Mouse (Mus musculus) heart, embryonic 14.5 days (tissue): ENCODE results near the gene 2310011J03Rik. TPM values are rescaled to one million over a fixed set of nuclear protein-coding genes. Genes with fewer than 3 reads are reported as not detected.

Source experiments
- ATAC-seq: fragments of 200-750 bp; cut with Nextera tagmentation; 2 replicates; pipeline ENCODE4 v1.8.0; 2017; ENCODE audit warnings: low read depth, moderate TSS enrichment; ENCODE audit not compliant: insufficient number of reproducible peaks, insufficient read depth, low FRiP score
- H3K27ac ChIP-seq, 2 experiments: fragments of 200-500 bp in 1 of 2; fragments of 300-500 bp in 1 of 2; sonication (generic) in 1 of 2; replicated peaks in 1 of 2; 2 replicates each; pipeline ENCODE4 v1.5.1; 2012 to 2014; ENCODE audit warnings: low read depth in 2 of 2, low read length in 2 of 2, control low read depth in 1 of 2, mild to moderate bottlenecking in 1 of 2, mixed read lengths in 1 of 2; ENCODE audit not compliant: control insufficient read depth in 1 of 2, insufficient read depth in 1 of 2
- H3K27me3 ChIP-seq: fragments of 300-500 bp; sonication (generic); 2 replicates; pipeline ENCODE4 v1.6.1; 2014; ENCODE audit warnings: mild to moderate bottlenecking, low read length, control low read depth; ENCODE audit not compliant: control insufficient read depth, insufficient read depth
- H3K36me3 ChIP-seq: fragments of 300-500 bp; sonication (generic); 2 replicates; pipeline ENCODE4 v1.6.1; 2014; ENCODE audit warnings: mild to moderate bottlenecking, control low read depth, low read length, mixed read lengths; ENCODE audit not compliant: control insufficient read depth, insufficient read depth
- H3K4me1 ChIP-seq, 2 experiments: fragments of 200-500 bp in 1 of 2; fragments of 300-500 bp in 1 of 2; sonication (generic) in 1 of 2; 2 replicates each; pipeline ENCODE4 v1.6.1; 2012 to 2014; ENCODE audit warnings: low read length in 2 of 2, control low read depth in 1 of 2, mixed read lengths in 1 of 2; ENCODE audit not compliant: control insufficient read depth in 2 of 2, insufficient read depth in 2 of 2
- H3K4me2 ChIP-seq: fragments of 300-500 bp; sonication (generic); 2 replicates; pipeline ENCODE4 v1.6.1; 2014; ENCODE audit warnings: mild to moderate bottlenecking, low read length
- H3K4me3 ChIP-seq, 2 experiments: fragments of 200-500 bp in 1 of 2; fragments of 300-500 bp in 1 of 2; sonication (generic) in 1 of 2; 2 replicates each; pipeline ENCODE4 v1.5.1; 2012 to 2014; ENCODE audit warnings: low read length in 2 of 2, mild to moderate bottlenecking in 2 of 2, control low read depth in 1 of 2, low read depth in 1 of 2, moderate library complexity in 1 of 2; ENCODE audit not compliant: control insufficient read depth in 1 of 2, insufficient read depth in 1 of 2
- H3K9ac ChIP-seq: fragments of 300-500 bp; sonication (generic); 2 replicates; pipeline ENCODE4 v1.6.1; 2014; ENCODE audit warnings: mild to moderate bottlenecking, low read length
- H3K9me3 ChIP-seq: fragments of 300-500 bp; sonication (generic); 2 replicates; pipeline ENCODE4 v1.6.1; 2016; ENCODE audit warnings: low read length, control low read depth; ENCODE audit not compliant: control insufficient read depth
- WGBS: fragments of 180-500 bp; shearing (Covaris S2); extraction: QIAGEN DNeasy Blood & Tissue Kit; methylation state at CpG from one replicate; pipeline ENCODE4 v1.1.7; 2014; 5-methylcytosine and 5-hydroxymethylcytosine counted together
- polyA plus RNA-seq: library from polyadenylated mRNA; unstranded; fragments of >200 nt; fragmentation: Nextera tagmentation; extraction: Ambion mirVana; gene quantifications from 2 replicates; pipeline ENCODE4 v1.2.1, GENCODE M21; 2014

Gene 2310011J03Rik
- polyA plus RNA-seq, 1 experiment from 2014 or later: 30.8 TPM

DNA sequence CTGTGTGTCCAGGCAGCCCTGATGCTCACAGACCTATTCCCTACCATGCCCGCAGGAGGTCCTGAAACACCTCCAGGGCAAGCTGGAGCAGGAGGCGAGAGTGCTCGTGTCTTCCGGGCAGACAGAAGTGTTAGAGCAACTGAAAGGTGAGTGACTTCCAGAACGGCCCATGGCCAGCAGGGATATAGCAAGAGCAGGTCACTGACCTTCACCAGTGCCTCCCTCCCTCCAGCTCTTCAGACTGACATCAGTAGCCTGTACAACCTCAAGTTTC lies 18.3 kb downstream of the 2310011J03Rik start:
- WGBS: 48% methylated on average over 5 of the region's 5 CpGs
- Histone ChIP-seq H3K9me3 (no peaks in the 10 kb centered on the region), H3K4me3 (no peak overlapping the region; a peak in 1 of 4 replicates), H3K27me3 (peaks cover 96% of the 10 kb centered on the region), H3K9ac (no peak overlapping the region), H3K4me2 (0 out of 2 replicates have a peak overlapping the region, but pooled peaks have one; percentile 12), H3K27ac (no peak overlapping the region), H3K4me1 (peaks cover 4 to 8% of the 10 kb centered on the region in 2 experiments; a peak in 2 of 4 replicates), H3K36me3 (no peaks in the 10 kb centered on the region)
- ATAC-seq: no peak

DNA sequence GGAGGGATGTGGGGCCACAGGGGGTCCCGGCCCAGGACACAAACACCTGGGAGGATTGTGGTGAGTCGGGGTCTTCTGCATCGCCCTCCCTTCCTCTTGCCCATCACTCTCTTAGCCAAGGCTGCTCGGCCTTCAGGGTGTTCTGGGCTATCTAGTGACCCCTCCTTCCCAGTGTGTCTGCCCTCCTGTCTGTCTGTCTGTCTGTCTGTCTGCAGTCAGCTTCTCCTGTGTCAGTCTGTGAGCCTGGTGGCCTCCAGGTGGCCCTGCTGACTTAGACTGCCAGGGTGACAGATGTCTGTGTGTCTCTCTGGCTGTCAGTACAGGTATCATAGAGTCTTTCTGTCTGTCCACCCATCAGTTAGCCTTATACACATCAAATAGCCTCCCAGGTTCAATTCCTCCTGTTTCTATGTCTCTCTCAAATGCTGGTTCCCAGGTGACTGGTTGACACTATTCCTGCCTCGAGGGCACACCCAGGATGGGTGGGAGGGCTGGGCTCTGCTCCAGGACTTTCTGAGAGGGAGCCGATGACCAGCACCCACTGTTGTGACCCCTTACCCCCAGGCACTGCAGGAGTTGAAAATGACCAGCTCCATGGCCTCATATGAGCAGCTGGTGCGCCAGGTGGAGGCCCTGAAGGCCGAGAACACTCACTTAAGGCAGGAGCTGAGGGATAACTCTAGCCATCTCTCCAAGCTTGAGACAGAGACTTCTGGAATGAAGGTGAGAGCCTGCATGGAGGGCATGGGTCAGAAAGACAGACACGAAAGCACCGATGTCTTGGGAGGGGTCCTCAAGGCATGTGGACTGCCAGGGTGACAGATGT lies 18.9 kb downstream of the 2310011J03Rik start:
- Histone ChIP-seq H3K4me2 (0 out of 2 replicates have a peak overlapping the region, but pooled peaks have one; percentile 12), H3K9me3 (no peaks in the 10 kb centered on the region), H3K9ac (no peak overlapping the region), H3K27ac (no peak overlapping the region), H3K4me1 (peaks cover 5 to 11% of the 10 kb centered on the region in 2 experiments; a peak in 2 of 4 replicates), H3K36me3 (no peaks in the 10 kb centered on the region), H3K4me3 (no peak overlapping the region; a peak in 1 of 4 replicates), H3K27me3 (peaks cover 96% of the 10 kb centered on the region)
- WGBS: 83% methylated on average over 10 of the region's 10 CpGs
- ATAC-seq: no peak

DNA sequence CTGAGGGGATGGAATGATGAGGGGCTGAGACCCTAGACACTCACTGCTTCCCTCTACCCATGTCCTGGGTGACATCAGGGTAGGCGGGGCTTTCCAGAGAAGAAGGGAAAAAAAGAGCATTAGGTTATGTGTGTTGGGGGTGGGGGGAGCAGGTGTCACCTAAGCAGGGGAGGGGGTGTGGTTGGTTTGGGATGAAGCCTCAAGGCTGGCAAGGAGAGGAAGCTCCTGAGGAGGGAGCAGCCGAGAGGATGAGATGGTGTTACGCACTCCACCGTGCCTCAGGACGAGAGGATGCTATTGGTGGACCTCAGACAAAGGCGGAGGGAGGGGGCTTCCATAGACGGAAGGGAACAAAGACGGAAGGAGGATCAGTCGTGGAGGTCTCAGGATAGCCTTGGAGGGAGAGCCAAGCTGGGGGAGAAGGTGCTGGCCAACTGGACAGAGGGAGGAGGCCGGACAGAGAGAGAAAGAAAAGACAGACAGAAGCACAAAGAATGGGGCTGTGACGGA lies 19.6 kb downstream of the 2310011J03Rik start:
- no peak overlapping the region for H3K4me3 ChIP-seq
- H3K27me3 ChIP-seq: peaks cover 90% of the 10 kb centered on the region
- no peak for ATAC-seq
- no peak overlapping the region for H3K4me2 ChIP-seq
- H3K27ac ChIP-seq: no peak overlapping the region
- H3K36me3 ChIP-seq: no peaks in the 10 kb centered on the region
- H3K9ac ChIP-seq: no peak overlapping the region
- 36% methylated on average over 11 of the region's 11 CpGs for WGBS
- peaks cover 11 to 15% of the 10 kb centered on the region in 2 experiments; a peak in 2 of 4 replicates for H3K4me1 ChIP-seq
- H3K9me3 ChIP-seq: no peaks in the 10 kb centered on the region

DNA sequence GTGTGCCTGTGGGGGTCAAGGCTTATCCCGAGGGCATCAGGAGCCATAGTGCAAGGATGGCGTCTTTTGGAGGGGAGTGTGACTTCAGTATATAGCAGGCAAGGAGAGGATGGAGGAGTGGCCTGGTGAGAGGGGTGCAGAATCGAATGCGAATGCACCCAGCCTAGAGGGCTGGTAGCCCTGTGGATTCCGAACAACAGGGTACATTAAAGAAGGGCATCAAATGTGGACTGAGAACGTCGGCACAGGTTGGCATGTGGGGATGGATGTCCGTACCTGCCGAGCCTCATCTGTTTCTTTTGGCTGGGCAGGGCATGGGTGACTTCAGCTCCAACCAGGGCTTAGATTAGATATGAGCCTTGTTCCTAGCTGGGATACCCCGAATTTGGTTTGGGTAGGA lies 20.5 kb downstream of the 2310011J03Rik start:
- WGBS: 51% methylated on average over 10 of the region's 10 CpGs
- Histone ChIP-seq H3K9me3 (no peaks in the 10 kb centered on the region), H3K9ac (no peak overlapping the region), H3K4me1 (peaks cover 12 to 20% of the 10 kb centered on the region in 2 experiments; a peak in 2 of 4 replicates), H3K4me2 (no peak overlapping the region), H3K4me3 (no peak overlapping the region), H3K36me3 (peaks cover 3% of the 10 kb centered on the region), H3K27ac (no peak overlapping the region), H3K27me3 (peaks cover 81% of the 10 kb centered on the region)
- ATAC-seq: no peak

DNA sequence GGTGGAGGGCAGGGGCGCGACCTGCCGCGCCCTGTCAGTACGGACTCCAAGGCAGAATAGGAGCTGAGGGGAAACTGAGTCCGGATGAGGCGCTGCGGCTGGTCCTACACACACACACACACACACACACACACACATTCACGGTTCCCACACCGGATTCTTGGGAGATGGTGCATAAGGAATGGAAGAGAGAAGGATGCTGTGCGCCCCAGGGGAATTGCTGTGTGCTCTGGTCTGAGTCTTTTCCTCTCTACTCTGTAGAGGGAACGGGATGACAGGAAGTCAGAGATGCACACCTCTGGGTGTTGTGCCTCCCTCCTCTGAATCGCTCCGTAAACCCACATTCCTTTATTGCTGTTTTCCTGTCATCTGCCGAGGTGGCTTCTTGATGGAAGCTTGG lies 21.0 kb downstream of the 2310011J03Rik start:
- no peak overlapping the region for H3K27ac ChIP-seq
- ATAC-seq: no peak
- H3K4me1 ChIP-seq: peaks cover 13 to 22% of the 10 kb centered on the region in 2 experiments; a peak in 2 of 4 replicates
- H3K4me2 ChIP-seq: no peak overlapping the region
- H3K27me3 ChIP-seq: peaks cover 76% of the 10 kb centered on the region
- WGBS: 15% methylated on average over 15 of the region's 15 CpGs
- H3K4me3 ChIP-seq: no peak overlapping the region; a peak in 1 of 4 replicates
- H3K36me3 ChIP-seq: peaks cover 8% of the 10 kb centered on the region
- no peaks in the 10 kb centered on the region for H3K9me3 ChIP-seq
- H3K9ac ChIP-seq: no peak overlapping the region

DNA sequence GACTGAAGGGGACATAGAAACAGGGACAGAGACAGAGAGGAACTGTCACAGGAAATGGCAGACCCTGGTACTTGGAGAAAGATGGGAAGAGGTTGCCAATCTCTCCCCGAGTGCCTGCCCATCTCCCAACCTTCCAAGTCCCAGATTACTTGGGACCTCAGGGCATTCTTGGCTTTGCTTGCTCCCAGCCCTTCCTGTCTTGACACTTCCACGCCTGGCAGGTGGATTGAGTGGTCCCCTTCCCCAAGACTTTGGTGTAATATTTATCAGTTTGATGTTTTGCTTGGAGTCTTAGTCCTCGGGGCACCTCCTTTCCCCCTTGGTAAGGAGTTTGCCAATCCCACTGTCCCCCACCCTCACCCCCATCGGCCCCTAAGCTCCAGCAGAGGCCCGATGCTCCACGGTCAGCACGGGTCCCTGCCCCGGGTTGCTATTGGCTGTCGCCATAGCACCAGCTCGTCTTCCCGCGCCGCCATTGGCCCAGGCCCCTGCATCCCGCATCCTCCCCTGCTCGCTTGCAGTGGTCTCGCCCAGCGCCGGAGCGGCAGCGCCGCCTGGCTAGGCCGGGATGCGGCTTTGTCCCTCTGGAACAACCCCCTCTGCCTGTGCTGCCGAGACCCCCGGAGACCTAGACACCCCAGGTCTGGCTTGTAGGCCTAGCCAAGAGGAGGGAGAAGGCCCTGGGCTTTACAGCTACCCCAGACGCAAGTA lies 21.6 kb downstream of the 2310011J03Rik start:
- ATAC-seq: no peak
- no peak overlapping the region for H3K27ac ChIP-seq
- no peak overlapping the region for H3K4me2 ChIP-seq
- H3K4me1 ChIP-seq: peaks cover 15 to 27% of the 10 kb centered on the region in 2 experiments; a peak in 2 of 4 replicates
- WGBS: 4% methylated on average over 26 of the region's 26 CpGs
- H3K4me3 ChIP-seq: no peak overlapping the region; a peak in 1 of 4 replicates
- H3K9me3 ChIP-seq: no peaks in the 10 kb centered on the region
- H3K27me3 ChIP-seq: peaks cover 70% of the 10 kb centered on the region
- peaks cover 14% of the 10 kb centered on the region for H3K36me3 ChIP-seq
- H3K9ac ChIP-seq: no peak overlapping the region

DNA sequence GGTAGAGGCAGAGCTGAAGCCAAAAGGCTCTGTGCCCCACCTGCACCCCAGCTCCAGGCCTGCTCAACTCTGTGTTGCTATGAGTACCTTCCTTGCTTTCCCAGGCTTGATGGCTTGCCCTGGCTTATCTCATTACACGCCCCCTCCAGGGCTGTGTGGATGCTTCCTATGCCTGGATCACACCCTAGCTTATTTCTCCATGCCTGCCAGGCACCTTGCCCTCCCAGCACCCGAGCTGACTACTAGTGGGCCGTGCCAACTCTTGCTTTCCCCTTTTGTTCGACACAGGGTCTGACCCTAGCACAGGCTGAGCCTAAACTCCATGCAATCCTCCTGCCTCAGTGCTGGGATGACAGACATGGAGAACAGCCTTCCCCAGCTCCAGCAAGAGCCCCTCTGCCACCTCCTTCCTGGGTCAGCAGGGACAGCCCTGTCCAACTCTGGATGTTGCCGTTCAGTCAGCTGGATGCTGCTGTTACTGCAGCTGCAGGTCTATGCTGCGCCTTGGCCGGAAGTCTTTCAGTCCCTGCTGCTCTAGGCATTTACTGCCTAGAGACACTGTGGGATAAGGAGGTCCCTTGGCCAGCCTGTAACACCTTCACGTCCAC lies 22.7 kb downstream of the 2310011J03Rik start:
- no peak for ATAC-seq
- Histone ChIP-seq H3K4me3 (no peak overlapping the region), H3K4me1 (peaks cover 18 to 34% of the 10 kb centered on the region in 2 experiments; a peak in 2 of 4 replicates), H3K36me3 (peaks cover 22% of the 10 kb centered on the region), H3K9me3 (no peaks in the 10 kb centered on the region), H3K4me2 (no peak overlapping the region), H3K27ac (no peak overlapping the region), H3K27me3 (peaks cover 61% of the 10 kb centered on the region), H3K9ac (0 out of 2 replicates have a peak overlapping the region, but pooled peaks have one; percentile 25)
- WGBS: 56% methylated on average over 8 of the region's 8 CpGs
